Mouse (Mus musculus): Measurements from ENCODE around the gene Lrrc38. TPM values are rescaled to one million over a fixed set of nuclear protein-coding genes. Genes with fewer than 3 reads are reported as not detected.

The Lrrc38 gene
- total RNA-seq (2023; ENCODE audit: inconsistent age) = not detected in 4 replicates

GRCm38 (mm10) chr4:143349484-143349906 is at the start of gene Lrrc38:
Gene Lrrc38, plus strand, starts transcription at chr4:143349757.

GRCm38 (mm10) chr4:143394181-143394580 is 44.6 kb downstream of the Lrrc38 start, which contains the start of gene Pramel1:
Gene Pramel1, plus strand, starts transcription at chr4:143394428.

GRCm38 (mm10) chr4:143412219-143413092 is 62.9 kb downstream of the Lrrc38 start, which contains the start of gene Pramef8:
Gene Pramef8, plus strand, starts transcription at chr4:143412426.

Other genes with a start within 250 kb of the Lrrc38 start
- 72.2 to 78.3 TPM (median 77.7 TPM) in 4 replicates for gene Prdm2, start 136.8 kb upstream of the Lrrc38 start, total RNA-seq (2023; ENCODE audit: inconsistent age)
- not detected in 4 replicates for gene Pdpn, start 50.2 kb upstream of the Lrrc38 start, total RNA-seq (2023; ENCODE audit: inconsistent age)
- not detected in 4 replicates for gene Pramel1, start 44.7 kb downstream of the Lrrc38 start, total RNA-seq (2023; ENCODE audit: inconsistent age)
- gene Pramef8, start 62.7 kb downstream of the Lrrc38 start, total RNA-seq (2023; ENCODE audit: inconsistent age) = 58.5 to 72.0 TPM (median 67.7 TPM) in 4 replicates
- gene Oog4, start 100.6 kb downstream of the Lrrc38 start, total RNA-seq (2023; ENCODE audit: inconsistent age) = not detected in 4 replicates
- gene Gm13043, start 161.6 kb downstream of the Lrrc38 start, total RNA-seq (2023; ENCODE audit: inconsistent age) = not detected in 4 replicates
- not detected in 4 replicates for gene Gm13040, start 186.2 kb downstream of the Lrrc38 start, total RNA-seq (2023; ENCODE audit: inconsistent age)
- not detected in 4 replicates for gene BC080695, start 201.9 kb downstream of the Lrrc38 start, total RNA-seq (2023; ENCODE audit: inconsistent age)
- gene Gm13057, start 202.0 kb downstream of the Lrrc38 start, total RNA-seq (2023; ENCODE audit: inconsistent age) = not detected in 4 replicates